Mouse (Mus musculus): ENCODE results near the gene Fnip2. TPM values are rescaled to one million over a fixed set of nuclear protein-coding genes. Genes with fewer than 3 reads are reported as not detected.
A peak's percentile ranks its signal among the peaks of the same experiment; 100 is the strongest.

Gene Fnip2
- polyA plus RNA-seq, 1 experiment from 2014 or later: 5.3 TPM

- ATAC-seq (replicated peaks): no peak
- H3K9me3 ChIP-seq: no peaks in the 10 kb centered on the region
- no peaks in the 10 kb centered on the region for H3K36me3 ChIP-seq
- H3K27ac ChIP-seq (replicated peaks): no peak overlapping the region
- no peak overlapping the region for H3K4me2 ChIP-seq (replicated peaks)
- no peak overlapping the region for H3K4me3 ChIP-seq
- no peaks in the 10 kb centered on the region for H3K27me3 ChIP-seq
- H3K4me1 ChIP-seq: no peaks in the 10 kb centered on the region
- 92% methylated on average over 3 of the region's 3 CpGs for WGBS
- H3K9ac ChIP-seq (replicated peaks): no peak overlapping the region
Observed at GRCm38 (mm10) chr3:79539124-79539523, 28.5 kb downstream of the Fnip2 start.

GRCm38 (mm10) chr3:79538342-79538741, 29.3 kb downstream of the Fnip2 start:
- H3K4me2 ChIP-seq (replicated peaks): no peak overlapping the region
- H3K9ac ChIP-seq (replicated peaks): no peak overlapping the region
- no peaks in the 10 kb centered on the region for H3K9me3 ChIP-seq
- ATAC-seq (replicated peaks): no peak
- 93% methylated on average over 3 of the region's 3 CpGs for WGBS
- H3K27me3 ChIP-seq: no peaks in the 10 kb centered on the region
- no peaks in the 10 kb centered on the region for H3K4me1 ChIP-seq
- no peak overlapping the region for H3K27ac ChIP-seq (replicated peaks)
- no peak overlapping the region for H3K4me3 ChIP-seq
- no peaks in the 10 kb centered on the region for H3K36me3 ChIP-seq

- H3K4me1 ChIP-seq: no peaks in the 10 kb centered on the region
- no peaks in the 10 kb centered on the region for H3K27me3 ChIP-seq
- H3K9ac ChIP-seq (replicated peaks): no peak overlapping the region
- ATAC-seq (replicated peaks): no peak
- no peak overlapping the region for H3K4me2 ChIP-seq (replicated peaks)
- no peaks in the 10 kb centered on the region for H3K9me3 ChIP-seq
- no peaks in the 10 kb centered on the region for H3K36me3 ChIP-seq
- no peak overlapping the region for H3K27ac ChIP-seq (replicated peaks)
- no peak overlapping the region for H3K4me3 ChIP-seq
- 90% methylated on average over 3 of the region's 3 CpGs for WGBS
Observed at GRCm38 (mm10) chr3:79537626-79538203, 29.9 kb downstream of the Fnip2 start.

GRCm38 (mm10) chr3:79537023-79537422, 30.6 kb downstream of the Fnip2 start:
- Histone ChIP-seq H3K4me3 (no peak overlapping the region), H3K36me3 (no peaks in the 10 kb centered on the region), H3K9me3 (no peaks in the 10 kb centered on the region), H3K27me3 (no peaks in the 10 kb centered on the region), H3K4me1 (no peaks in the 10 kb centered on the region), H3K9ac (replicated peaks) (no peak overlapping the region), H3K27ac (replicated peaks) (no peak overlapping the region), H3K4me2 (replicated peaks) (no peak overlapping the region)
- no peak for ATAC-seq (replicated peaks)
- WGBS: 82% methylated on average over 7 of the region's 7 CpGs

- H3K27ac ChIP-seq (replicated peaks): no peak overlapping the region
Observed at GRCm38 (mm10) chr3:79531581-79532271, 35.9 kb downstream of the Fnip2 start.

GRCm38 (mm10) chr3:79529499-79530096, 38.0 kb downstream of the Fnip2 start:
- H3K4me1 ChIP-seq: 0 out of 2 replicates have a peak, but pooled peaks cover 7% of the 10 kb centered on the region
- H3K9ac ChIP-seq (replicated peaks): no peak overlapping the region
- H3K36me3 ChIP-seq: no peaks in the 10 kb centered on the region
- H3K27me3 ChIP-seq: no peaks in the 10 kb centered on the region
- ATAC-seq (replicated peaks): no peak
- no peaks in the 10 kb centered on the region for H3K9me3 ChIP-seq
- no peak overlapping the region for H3K4me2 ChIP-seq (replicated peaks)
- WGBS: 82% methylated on average over 6 of the region's 6 CpGs
- no peak overlapping the region for H3K4me3 ChIP-seq
- no peak overlapping the region for H3K27ac ChIP-seq (replicated peaks)

More at GRCm38 (mm10) chr3:79531581-79532271, 35.9 kb downstream of the Fnip2 start:
- no peaks in the 10 kb centered on the region for H3K27me3 ChIP-seq
- no peaks in the 10 kb centered on the region for H3K9me3 ChIP-seq
- 75% methylated on average over 9 of the region's 9 CpGs for WGBS
- no peak for ATAC-seq (replicated peaks)
- H3K4me1 ChIP-seq: 0 out of 2 replicates have a peak, but pooled peaks cover 7% of the 10 kb centered on the region
- H3K4me3 ChIP-seq: no peak overlapping the region
- no peaks in the 10 kb centered on the region for H3K36me3 ChIP-seq
- no peak overlapping the region for H3K9ac ChIP-seq (replicated peaks)
- no peak overlapping the region for H3K4me2 ChIP-seq (replicated peaks)

GRCm38 (mm10) chr3:79528451-79528850, 39.1 kb downstream of the Fnip2 start:
- Histone ChIP-seq H3K9ac (replicated peaks) (no peak overlapping the region), H3K36me3 (no peaks in the 10 kb centered on the region), H3K4me2 (replicated peaks) (no peak overlapping the region), H3K4me3 (no peak overlapping the region), H3K27ac (replicated peaks) (no peak overlapping the region), H3K4me1 (0 out of 2 replicates have a peak, but pooled peaks cover 7% of the 10 kb centered on the region), H3K9me3 (no peaks in the 10 kb centered on the region), H3K27me3 (no peaks in the 10 kb centered on the region)
- no peak for ATAC-seq (replicated peaks)
- WGBS: 32% methylated on average over 8 of the region's 8 CpGs

GRCm38 (mm10) chr3:79527921-79528320, 39.7 kb downstream of the Fnip2 start:
- Histone ChIP-seq H3K9me3 (no peaks in the 10 kb centered on the region), H3K9ac (replicated peaks) (no peak overlapping the region), H3K27ac (replicated peaks) (no peak overlapping the region), H3K4me1 (0 out of 2 replicates have a peak, but pooled peaks cover 7% of the 10 kb centered on the region), H3K27me3 (no peaks in the 10 kb centered on the region), H3K36me3 (no peaks in the 10 kb centered on the region), H3K4me3 (no peak overlapping the region), H3K4me2 (replicated peaks) (no peak overlapping the region)
- ATAC-seq (replicated peaks): no peak
- WGBS: 54% methylated on average over 8 of the region's 8 CpGs

GRCm38 (mm10) chr3:79527521-79527920, 40.1 kb downstream of the Fnip2 start:
- Histone ChIP-seq H3K4me1 (0 out of 2 replicates have a peak, but pooled peaks cover 7% of the 10 kb centered on the region), H3K36me3 (no peaks in the 10 kb centered on the region), H3K27me3 (no peaks in the 10 kb centered on the region), H3K9ac (replicated peaks) (no peak overlapping the region), H3K9me3 (no peaks in the 10 kb centered on the region), H3K4me3 (no peak overlapping the region), H3K27ac (replicated peaks) (no peak overlapping the region), H3K4me2 (replicated peaks) (no peak overlapping the region)
- ATAC-seq (replicated peaks): no peak
- 92% methylated on average over 3 of the region's 3 CpGs for WGBS

GRCm38 (mm10) chr3:79523349-79523748, 44.2 kb downstream of the Fnip2 start:
- no peak for ATAC-seq (replicated peaks)
- H3K36me3 ChIP-seq: no peaks in the 10 kb centered on the region
- H3K27ac ChIP-seq (replicated peaks): no peak overlapping the region
- H3K9me3 ChIP-seq: no peaks in the 10 kb centered on the region
- H3K27me3 ChIP-seq: no peaks in the 10 kb centered on the region
- no peak overlapping the region for H3K4me2 ChIP-seq (replicated peaks)
- H3K4me3 ChIP-seq: no peak overlapping the region
- no peak overlapping the region for H3K9ac ChIP-seq (replicated peaks)
- 93% methylated on average over 4 of the region's 4 CpGs for WGBS
- peaks cover 16% of the 10 kb centered on the region for H3K4me1 ChIP-seq

- Histone ChIP-seq H3K27ac (replicated peaks) (no peak overlapping the region), H3K36me3 (no peaks in the 10 kb centered on the region), H3K4me1 (peaks cover 23% of the 10 kb centered on the region), H3K4me2 (replicated peaks) (no peak overlapping the region), H3K27me3 (no peaks in the 10 kb centered on the region), H3K9me3 (no peaks in the 10 kb centered on the region), H3K9ac (replicated peaks) (no peak overlapping the region), H3K4me3 (no peak overlapping the region)
- ATAC-seq (replicated peaks): no peak
- 86% methylated on average over 9 of the region's 9 CpGs for WGBS
Observed at GRCm38 (mm10) chr3:79519862-79520261, 47.7 kb downstream of the Fnip2 start.

- Histone ChIP-seq H3K4me1 (peaks cover 23% of the 10 kb centered on the region), H3K9ac (replicated peaks) (no peak overlapping the region), H3K4me3 (no peak overlapping the region), H3K36me3 (no peaks in the 10 kb centered on the region), H3K27me3 (no peaks in the 10 kb centered on the region), H3K9me3 (no peaks in the 10 kb centered on the region), H3K27ac (replicated peaks) (peak overlapping the region; percentile 32; the same call in 1 of the 2 replicates), H3K4me2 (replicated peaks) (no peak overlapping the region)
- WGBS: 51% methylated on average over 13 of the region's 13 CpGs
- ATAC-seq (replicated peaks): no peak
Observed at GRCm38 (mm10) chr3:79518761-79519527, 48.7 kb downstream of the Fnip2 start.

Measured in forebrain, embryonic 15.5 days (tissue).